Mouse (Mus musculus): ENCODE measurements around the gene Cyp1a1.
A peak's percentile ranks its signal among the peaks of the same experiment; 100 is the strongest.

DNA sequence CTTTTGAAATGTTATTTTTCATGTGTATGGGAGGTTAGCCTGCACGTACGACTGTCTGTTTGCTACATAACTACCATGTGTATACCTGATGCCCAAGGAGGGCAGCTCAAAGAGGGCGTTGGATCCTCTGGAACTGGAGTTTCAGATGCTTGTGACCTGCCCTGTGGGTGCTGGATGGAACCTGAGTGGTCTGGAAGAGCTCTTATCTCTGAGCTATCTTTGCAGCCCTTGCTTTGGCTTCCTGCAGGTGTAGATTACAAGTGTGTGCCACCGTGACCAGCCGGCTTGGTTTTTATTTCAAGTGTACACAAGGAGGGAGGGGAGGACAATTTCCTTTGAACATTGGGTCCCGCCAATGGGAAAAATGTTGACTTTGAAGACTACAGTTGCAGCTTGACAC lies 27.2 kb upstream of the Cyp1a1 start:
- peak; percentile 87 for TF ChIP-seq GATA1 (IDR thresholded peaks at IDR 0.05; ENCODE audit: low read length)
- peak; percentile 79 for TF ChIP-seq TAL1 (IDR thresholded peaks at IDR 0.05; ENCODE audit: low read length)
